Mouse (Mus musculus): ENCODE data around the gene Hist1h1b.
"Not testable (repeated sequence)": the region's sequence is repeated elsewhere in the genome, so short reads cannot be mapped to it uniquely, and the experiment has no call there.

Hist1h1b gene

DNA sequence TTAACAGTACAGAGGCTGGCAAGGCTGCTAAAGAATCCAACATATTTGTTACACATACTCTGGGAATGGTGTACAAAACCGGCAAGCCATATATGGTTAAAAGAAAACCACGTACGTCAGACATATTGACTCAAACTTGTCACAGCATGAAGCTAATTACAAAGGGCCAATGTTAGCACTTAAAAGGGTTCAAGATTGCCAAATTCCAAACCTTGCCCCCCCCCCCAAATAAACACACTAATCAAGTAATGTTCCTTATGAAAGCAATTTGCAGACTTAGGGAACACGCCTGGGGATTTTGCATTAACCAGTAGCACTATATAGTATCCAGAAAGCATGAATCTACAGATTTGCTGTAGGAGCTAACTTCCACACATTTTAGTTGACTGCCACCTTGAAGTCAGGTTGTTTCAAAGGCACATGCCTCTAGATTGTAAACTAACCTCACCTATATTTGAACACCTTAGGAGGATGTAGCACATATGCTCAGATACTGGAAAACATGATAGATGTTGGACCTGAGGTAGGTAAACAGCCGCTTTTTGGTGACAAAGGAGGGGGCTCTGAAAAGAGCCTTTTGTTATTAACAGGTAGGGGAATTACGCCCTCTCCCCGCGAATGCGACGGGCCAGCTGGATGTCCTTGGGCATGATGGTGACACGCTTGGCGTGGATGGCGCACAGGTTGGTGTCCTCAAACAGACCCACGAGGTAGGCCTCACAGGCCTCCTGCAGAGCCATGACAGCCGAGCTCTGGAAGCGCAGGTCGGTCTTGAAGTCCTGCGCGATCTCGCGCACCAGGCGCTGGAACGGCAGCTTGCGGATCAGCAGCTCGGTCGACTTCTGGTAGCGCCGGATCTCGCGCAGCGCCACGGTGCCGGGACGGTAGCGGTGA is 2.2 kb upstream of the Hist1h1b start:
- not testable (repeated sequence) for DNase-seq (ENCODE audit: low spot score)

DNA sequence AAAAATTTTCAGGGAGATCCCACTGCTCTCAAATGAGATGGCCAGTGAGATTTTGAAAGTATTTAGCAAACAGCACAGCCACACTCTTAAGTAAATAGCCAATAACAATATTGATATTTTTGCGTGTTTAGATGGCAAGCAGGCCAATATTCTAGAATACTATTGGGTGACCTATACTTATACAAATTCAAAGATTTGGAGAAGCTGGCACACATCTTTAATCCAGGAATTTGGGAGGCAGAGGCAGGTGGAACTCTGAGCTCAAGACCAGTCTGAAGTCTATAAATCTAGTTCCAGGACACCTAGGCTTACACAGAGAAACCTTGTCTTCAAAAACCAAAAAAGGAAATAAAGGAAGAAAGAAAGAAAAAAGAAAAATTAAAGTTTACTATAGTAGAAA is 1.2 kb upstream of the Hist1h1b start:
- no peak for DNase-seq (ENCODE audit: low spot score)

DNA sequence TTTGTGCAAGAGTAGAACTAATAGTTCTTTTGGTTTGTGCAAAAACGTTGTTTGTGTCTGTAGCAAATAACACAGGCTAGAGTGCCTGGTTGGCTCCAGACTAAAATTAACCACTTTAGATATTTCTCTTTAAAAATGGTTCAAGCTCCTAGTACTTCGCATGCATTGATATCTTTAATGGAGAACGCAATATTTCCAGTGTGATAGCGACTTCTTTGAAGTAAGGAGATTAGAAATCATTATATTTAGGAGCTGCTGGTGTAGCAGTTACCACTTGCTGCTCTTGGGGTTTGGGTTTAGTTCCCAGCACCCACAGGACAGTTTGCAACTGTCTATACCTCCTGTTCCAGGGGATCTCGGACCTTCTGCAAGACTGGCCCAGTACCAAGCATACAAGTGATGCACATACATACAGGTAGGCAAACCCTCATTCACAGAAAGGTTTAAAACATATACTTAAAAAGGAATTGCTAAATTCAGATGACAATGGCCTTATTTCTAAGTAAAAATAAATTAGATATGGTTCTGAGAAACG is 663 bp upstream of the Hist1h1b start:
- DNase-seq (ENCODE audit: low spot score), result no peak

DNA sequence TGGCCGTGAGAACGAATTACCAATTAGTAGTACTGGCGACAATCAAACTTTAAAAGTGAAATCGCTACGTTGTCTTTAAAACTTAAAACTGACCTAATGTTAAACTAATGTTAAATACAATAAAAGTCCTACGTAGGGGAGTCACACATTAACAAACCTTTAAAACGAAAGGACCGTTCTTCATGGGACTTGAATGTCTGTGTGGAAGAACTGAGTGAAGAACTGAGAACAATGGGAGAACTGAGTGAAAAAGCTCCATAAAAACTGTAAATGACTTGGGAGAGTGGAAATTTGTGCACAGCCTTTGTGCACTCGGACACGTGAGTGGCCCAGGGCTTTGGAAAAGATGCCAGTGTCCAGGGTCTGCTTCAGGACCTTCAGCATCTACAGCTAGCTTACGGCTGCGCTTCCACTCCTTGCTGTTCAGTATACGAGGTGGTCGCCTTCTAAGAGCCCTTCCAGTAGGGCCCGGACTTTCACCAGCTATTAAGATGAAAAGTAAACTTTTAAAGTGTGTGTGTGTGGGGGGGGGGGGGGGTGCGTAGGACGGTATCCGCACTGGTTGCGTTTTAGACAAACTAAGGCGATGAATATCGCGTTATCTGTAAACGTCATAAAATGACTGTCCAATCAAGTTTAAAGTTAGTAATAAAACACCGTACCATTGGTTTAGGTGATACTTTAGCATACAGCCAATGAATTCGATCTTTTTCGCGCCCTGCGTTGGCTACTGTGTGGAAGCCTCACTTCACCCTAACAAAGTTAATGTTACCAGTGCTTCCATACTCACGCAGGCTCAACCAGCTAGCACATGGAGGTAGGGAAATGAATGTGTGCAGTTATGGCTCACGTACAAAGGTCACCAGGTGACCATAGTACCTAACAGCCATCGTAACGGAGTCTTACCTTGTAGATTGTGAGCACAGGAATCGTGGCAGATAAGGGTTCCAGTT is 1.3 kb downstream of the Hist1h1b start:
- peak; percentile 69 for DNase-seq (ENCODE audit: low spot score)

DNA sequence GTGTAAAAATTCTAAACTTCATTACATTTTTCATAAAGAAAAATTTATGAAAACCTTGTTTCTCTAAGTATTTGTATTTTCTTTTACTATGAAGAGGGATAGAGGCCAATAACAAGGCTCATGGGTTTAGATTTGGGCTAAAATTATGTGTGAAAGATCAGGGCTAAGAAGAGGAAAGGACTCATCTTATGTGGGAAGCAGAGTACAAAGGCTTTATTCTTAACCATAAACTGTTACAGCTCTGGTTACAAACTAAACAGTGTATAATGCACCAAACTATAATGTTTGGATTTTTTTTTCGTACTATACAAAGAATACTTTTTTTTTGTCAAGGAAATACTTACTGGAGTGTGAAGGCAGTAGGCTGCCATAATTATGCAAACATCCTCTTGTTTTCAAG is 24.7 kb downstream of the Hist1h1b start:
- DNase-seq (ENCODE audit: low spot score), result no peak

DNA sequence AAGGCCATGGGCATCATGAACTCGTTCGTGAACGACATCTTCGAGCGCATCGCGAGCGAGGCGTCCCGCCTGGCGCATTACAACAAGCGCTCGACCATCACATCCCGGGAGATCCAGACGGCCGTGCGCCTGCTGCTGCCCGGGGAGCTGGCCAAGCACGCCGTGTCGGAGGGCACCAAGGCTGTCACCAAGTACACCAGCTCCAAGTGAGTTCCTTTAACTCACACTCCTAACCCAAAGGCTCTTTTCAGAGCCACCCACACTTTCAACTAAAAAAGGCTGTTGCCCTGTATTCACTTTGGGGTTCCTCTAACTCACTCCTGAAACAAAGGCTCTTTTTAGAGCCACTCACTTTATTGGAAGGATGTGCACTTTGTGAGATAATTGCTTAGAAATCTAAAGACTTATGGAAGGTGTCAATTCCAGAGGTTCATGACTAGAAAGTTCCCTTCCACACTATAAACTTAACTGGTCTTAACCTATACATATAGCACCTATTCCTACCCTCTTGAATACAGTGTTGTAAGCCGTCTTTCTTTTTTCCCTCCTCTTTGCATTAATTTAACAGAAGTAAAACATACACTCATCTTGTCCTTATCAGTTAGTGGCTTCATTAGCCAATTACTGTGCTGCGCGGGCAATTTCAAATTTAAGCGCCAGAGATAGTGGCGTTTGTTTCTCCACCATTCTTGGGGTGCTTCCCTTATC is 26.0 kb downstream of the Hist1h1b start:
- peak; percentile 19 for DNase-seq (ENCODE audit: low spot score)

DNA sequence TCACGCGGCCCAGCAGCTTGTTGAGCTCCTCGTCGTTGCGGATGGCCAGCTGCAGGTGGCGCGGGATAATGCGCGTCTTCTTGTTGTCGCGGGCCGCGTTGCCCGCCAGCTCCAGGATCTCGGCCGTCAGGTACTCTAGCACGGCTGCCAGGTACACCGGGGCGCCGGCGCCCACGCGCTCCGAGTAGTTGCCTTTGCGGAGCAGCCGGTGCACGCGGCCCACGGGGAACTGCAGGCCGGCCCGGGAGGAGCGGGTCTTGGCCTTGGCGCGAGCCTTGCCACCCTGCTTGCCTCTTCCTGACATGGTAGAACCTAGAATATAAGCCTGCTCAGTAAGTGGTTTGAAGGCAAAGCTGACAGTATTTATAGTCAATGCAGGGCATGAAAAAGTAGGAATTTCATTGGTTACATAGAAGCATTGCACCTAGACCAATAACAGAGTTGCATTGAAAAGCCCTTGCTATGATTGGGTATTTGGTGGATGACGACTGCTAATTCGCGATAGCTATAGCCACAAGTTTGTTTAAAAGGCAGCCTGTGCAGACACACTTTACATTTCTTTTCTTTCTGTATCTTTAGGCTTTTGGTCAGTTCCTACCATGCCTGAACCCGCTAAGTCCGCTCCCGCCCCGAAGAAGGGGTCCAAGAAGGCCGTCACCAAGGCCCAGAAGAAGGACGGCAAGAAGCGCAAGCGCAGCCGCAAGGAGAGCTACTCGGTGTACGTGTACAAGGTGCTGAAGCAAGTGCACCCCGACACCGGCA is 26.7 kb downstream of the Hist1h1b start, which contains the start of the genes Hist1h2ak and Hist1h2bn:
Gene Hist1h2ak, minus strand, starts transcription at position 304 of the 762 bp plus-strand sequence.
Gene Hist1h2bn, plus strand, starts transcription at position 600 of the 762 bp plus-strand sequence.
- peak; percentile 59 for DNase-seq (ENCODE audit: low spot score)

DNA sequence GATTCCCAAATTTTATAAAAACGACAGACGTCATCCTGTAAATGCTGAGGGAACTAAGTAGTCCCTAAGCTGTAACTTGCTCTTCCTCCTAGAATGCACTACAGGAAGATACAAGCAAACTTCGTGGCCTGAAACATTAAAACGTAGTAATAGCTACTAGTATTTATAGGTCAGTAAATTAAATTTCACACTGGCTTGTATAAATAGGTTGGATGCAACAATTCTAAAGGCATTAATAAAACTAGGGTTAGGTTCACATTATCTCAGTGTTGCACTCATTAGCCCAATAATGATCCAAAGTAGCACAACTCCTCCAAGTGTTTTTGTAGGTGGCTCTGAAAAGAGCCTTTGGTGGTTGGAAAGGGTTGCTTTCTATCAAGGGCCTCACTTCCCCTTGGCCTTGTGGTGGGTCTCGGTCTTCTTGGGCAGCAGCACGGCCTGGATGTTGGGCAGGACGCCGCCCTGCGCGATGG is 27.3 kb downstream of the Hist1h1b start:
- no peak for DNase-seq (ENCODE audit: low spot score)

DNA sequence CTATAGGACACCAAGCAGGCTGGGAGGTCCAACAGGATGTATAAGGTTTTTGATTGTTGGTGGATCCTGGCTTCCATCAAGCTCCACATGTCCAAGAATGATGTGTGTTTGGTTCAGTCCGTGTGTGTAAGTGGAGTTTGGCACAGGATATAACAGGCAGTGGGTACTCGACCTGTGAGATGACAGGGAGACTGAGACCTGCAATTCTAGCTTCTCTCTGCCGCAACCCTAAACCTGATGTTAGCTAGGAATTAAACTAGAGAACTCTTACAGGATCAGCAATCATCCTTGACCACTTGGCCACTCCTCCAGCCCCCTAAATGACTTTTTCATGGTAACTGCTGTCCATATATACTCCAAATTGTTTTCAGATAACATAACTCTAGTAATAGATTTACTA is 28.1 kb downstream of the Hist1h1b start:
- DNase-seq (ENCODE audit: low spot score), result no peak

DNA sequence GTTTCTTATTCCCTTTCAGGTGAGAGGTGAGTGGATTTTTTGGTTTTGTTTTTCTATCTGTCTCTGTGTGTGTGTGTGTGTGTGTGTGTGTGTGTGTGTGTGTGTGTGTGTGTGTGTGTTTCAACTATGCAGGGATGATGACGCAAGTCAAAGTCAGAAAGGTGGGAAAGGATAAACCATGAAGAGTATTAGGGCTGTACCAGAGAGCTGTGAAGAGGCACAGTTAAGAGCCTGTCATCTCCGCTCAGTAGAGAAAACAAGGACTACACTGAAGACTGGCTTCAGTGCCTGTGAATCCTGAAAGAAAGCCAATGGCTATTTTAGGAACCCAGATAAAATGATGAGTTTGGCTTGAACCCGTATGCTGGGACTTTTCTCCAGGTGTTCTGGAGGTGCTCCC is 28.6 kb downstream of the Hist1h1b start:
- no peak for DNase-seq (ENCODE audit: low spot score)

DNA sequence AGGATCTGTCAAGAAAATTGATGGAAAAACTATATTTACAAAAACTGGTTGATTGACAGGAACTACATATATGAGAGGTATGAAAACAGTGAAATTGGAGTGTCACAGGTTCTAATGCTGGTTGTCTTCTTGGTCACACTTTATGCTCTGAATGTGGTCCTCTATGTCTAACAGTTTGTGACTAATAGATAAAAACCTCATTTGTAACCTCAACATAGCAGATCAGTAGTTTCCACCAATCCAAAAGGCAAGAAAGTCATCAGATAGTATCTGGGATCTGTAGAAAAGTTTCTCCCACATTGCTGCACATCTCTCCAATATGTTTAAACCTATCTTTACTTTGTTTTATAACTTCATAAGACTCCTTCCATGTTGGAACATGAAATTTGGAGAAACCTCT is 29.0 kb downstream of the Hist1h1b start:
- no peak for DNase-seq (ENCODE audit: low spot score)

DNA sequence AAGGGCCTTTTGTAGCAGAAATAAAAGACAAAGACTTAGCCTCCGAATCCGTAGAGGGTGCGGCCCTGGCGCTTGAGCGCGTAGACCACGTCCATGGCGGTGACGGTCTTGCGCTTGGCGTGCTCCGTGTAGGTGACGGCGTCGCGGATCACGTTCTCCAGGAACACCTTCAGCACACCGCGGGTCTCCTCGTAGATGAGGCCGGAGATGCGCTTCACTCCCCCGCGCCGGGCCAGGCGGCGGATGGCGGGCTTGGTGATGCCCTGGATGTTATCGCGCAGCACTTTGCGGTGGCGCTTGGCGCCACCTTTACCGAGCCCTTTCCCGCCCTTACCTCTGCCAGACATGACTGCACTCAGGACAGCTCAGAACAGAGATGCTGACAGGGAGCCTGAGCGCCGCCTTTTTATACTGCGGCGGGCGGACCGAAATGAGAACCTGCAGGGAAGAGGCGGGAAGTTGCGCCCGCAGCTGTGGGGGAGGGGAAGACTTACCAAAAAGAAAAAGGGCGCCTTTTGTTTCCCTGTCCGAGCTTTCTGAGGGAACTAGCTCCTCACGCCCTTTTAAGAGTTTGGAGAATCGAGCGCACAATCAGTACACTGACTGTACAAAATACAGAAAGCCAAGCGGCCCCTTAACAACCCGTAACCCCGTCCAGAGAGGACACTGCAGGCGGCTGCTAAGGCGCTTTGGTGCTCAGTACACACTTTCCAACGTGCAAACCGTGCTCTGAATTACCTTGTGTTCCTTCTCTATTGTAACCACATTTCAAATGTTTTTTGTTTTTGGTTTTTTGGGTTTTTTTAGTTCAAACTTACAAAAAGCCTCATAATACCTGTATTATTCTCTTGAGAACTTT is 30.0 kb downstream of the Hist1h1b start, which contains the start of gene Hist1h4k:
Gene Hist1h4k, minus strand, starts transcription at position 347 of the 859 bp plus-strand sequence.
- peak; percentile 93 for DNase-seq (ENCODE audit: low spot score)

DNA sequence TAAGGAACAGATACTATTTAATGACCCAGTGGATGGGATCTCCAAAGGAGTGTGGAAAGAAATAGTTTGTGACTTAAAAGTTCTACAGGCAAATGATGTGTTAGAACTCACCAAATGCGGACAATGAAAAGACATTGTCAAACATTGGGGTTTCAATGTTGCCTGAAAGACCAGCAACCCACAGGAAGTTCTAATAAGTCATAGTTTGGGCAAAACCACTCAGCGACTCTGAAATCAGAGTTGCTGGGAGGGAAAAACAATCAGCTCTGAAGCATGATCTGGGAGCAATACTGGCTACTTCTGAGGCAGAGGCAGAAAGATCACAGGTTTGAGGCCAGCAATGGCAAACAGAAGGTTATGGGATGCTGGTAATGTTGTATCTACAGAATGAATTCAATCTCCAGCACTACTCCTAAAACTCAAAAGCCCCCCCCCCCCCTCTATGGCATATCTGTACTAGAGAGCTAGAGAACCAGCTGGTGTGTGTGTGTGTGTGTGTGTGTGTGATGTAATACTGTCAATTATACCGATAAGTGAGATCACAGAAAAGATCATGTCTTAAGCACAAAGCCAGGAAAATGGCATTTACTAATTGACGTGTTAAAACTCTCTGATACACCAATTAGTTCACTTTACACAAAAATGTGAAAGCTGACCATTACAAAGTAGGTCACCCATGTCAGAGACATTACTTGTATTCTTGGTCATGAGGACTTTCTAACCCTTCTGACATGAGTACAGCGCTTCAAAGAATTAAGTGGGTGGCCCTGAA is 30.9 kb downstream of the Hist1h1b start:
- DNase-seq (ENCODE audit: low spot score), result no peak

DNA sequence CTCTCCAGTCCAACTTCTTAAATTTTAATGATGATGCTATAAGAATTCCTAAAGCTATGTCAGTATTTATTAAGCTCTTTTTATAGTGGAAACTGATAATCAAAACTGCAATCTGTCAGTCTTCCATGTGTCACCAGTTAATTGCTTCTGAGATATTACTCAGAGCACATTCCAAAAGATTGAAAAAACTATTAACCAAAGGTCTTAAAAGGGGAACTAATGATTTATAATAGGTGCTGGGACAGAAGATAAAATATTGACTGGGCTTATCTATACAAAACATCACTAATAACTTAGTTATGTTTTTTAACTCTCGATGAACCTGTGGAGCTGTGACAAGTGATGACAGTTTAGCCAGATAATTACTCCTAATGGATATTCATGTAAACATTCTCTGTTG is 35.4 kb downstream of the Hist1h1b start:
- DNase-seq (ENCODE audit: low spot score), result no peak

DNA sequence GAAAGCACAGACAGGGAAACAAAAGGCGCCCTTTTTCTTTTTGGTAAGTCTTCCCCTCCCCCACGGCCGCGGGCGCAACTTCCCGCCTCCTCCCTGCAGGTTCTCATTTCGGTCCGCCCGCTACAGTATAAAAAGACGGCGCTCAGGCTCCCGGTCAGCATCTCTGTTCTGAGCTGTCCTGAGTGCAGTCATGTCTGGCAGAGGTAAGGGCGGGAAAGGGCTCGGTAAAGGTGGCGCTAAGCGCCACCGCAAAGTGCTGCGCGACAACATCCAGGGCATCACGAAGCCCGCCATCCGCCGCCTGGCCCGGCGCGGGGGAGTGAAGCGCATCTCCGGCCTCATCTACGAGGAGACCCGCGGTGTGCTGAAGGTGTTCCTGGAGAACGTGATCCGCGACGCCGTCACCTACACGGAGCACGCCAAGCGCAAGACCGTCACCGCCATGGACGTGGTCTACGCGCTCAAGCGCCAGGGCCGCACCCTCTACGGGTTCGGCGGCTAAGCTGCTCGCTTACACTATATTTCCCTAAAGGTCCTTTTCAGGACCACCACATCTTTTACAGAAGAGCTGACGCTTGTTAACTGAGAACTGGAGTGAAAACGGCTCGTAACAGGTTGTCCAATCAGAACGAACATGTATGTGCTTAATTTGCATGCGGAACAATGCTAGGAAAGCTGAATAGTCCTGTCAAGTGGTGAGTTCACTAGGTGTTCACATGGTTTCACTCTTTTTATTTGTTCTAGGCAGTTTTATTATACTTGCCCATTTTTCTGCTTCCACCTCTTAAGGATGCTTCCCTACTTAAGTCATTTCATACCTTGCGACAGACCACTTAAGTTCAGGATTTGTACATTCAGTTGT is 45.3 kb downstream of the Hist1h1b start, which contains the start of gene Hist1h4j:
Gene Hist1h4j, plus strand, starts transcription at position 159 of the 862 bp plus-strand sequence.
- DNase-seq (ENCODE audit: low spot score), result peak; percentile 82

DNA sequence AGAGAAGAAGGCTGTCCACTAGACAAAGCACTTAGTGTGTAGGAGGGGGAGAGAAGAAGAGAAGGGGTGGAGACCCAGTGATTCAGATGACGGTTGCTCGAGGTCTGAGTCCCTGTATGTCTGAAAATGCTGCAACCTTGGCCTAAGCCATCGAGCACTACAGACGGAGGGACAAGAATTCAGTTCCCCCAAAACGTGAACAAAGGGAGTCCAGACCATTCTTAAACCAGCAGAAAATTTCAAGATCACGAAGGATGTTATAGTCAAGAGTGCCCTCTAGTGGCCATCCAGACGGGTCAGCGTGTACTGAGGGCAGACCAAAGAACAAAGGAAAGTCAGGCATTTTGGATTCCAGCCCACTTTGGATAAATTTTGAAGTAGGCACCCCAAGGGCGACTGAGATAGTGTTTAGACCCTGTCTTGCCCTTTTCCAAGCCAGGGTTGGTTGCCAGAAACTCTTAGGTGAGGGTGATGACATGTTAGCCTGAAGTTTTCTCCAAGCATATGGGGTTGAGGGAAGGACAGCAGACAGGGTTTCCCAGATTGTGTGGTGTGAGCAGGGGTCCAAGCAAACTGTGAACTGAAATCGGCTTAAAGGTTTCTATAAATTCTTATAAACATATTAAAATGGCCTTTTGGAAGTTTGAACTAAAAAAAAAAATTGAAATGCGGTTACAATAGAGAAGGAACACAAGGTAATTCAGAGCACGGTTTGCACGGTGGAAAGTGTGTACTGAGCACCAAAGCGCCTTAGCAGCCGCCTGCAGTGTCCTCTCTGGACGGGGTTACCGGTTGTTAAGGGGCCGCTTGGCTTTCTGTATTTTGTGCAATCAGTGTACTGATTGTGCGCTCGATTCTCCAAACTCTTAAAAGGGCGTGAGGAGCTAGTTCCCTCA is 46.2 kb downstream of the Hist1h1b start:
- peak; percentile 77 for DNase-seq (ENCODE audit: low spot score)

DNA sequence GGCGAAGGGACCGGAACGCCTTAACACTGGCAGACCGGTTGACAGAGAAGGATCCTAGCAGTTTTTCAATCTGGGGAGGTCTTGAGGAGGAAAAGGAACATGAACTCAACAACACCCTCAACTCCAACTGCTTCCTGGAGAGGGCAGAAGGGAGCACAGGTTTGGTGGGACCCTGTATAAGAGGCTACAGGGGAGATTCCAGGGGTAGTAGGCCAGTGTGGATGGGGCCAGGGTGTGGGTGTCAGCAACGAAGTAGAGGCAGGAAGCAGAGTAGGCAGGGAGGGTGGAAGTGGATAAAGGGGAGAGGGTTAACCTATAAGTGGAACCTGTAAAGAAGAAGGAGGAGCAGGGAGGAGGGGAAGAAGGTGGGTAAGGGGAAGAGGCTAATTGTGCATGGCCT is 47.0 kb downstream of the Hist1h1b start:
- DNase-seq (ENCODE audit: low spot score), result no peak
